Mouse (Mus musculus) kidney, postnatal 0 days (tissue): ENCODE results near the gene Alas2. TPM values are rescaled to one million over a fixed set of nuclear protein-coding genes. Genes with fewer than 3 reads are reported as not detected.

Source experiments
- ATAC-seq: fragments of 200-750 bp; cut with Nextera tagmentation; replicated peaks from 2 replicates; pipeline ENCODE4 v1.8.0; 2017; ENCODE audit warnings: low read depth, moderate number of reproducible peaks, moderate TSS enrichment, moderate library complexity; ENCODE audit not compliant: low FRiP score
- DNase-seq: peaks from one replicate; pipeline ENCODE4 v3.0.0-alpha.2; 2016; ENCODE audit warnings: low spot score
- H3K27ac ChIP-seq: fragments of 300-500 bp; sonication (generic); 2 replicates; pipeline ENCODE4 v1.5.1; 2014; ENCODE audit warnings: mild to moderate bottlenecking
- H3K27me3 ChIP-seq: fragments of 300-500 bp; sonication (generic); 2 replicates; pipeline ENCODE4 v1.6.1; 2014; ENCODE audit warnings: low read length, mixed read lengths; ENCODE audit not compliant: insufficient read depth
- H3K36me3 ChIP-seq: fragments of 300-500 bp; sonication (generic); 2 replicates; pipeline ENCODE4 v1.6.1; 2014; ENCODE audit warnings: low read length, mixed read lengths; ENCODE audit not compliant: insufficient read depth
- H3K4me1 ChIP-seq: fragments of 300-500 bp; sonication (generic); replicated peaks from 2 replicates; pipeline ENCODE4 v1.6.1; 2014; ENCODE audit warnings: antibody characterized with exemption, low read length, mixed read lengths; ENCODE audit not compliant: insufficient read depth
- H3K4me2 ChIP-seq: fragments of 300-500 bp; sonication (generic); 2 replicates; pipeline ENCODE4 v1.6.1; 2014; ENCODE audit warnings: mild to moderate bottlenecking, low read length, moderate library complexity, mixed read lengths
- H3K4me3 ChIP-seq: fragments of 300-500 bp; sonication (generic); replicated peaks from 2 replicates; pipeline ENCODE4 v1.5.1; 2014; ENCODE audit warnings: low read depth, low read length
- H3K9ac ChIP-seq: fragments of 300-500 bp; sonication (generic); 2 replicates; pipeline ENCODE4 v1.6.1; 2014; ENCODE audit warnings: low read depth, low read length
- H3K9me3 ChIP-seq: fragments of 300-500 bp; sonication (generic); replicated peaks from 2 replicates; pipeline ENCODE4 v1.6.1; 2016; ENCODE audit warnings: low read length, inconsistent platforms, mixed read lengths
- CTCF ChIP-seq: IDR thresholded peaks from 2 replicates; pipeline ENCODE4 v1.5.1; 2016; ENCODE audit warnings: antibody characterized with exemption, low read depth, mild to moderate bottlenecking, moderate library complexity
- WGBS: fragments of 180-500 bp; shearing (Covaris S2); extraction: QIAGEN DNeasy Blood & Tissue Kit; methylation state at CpG from one replicate; pipeline ENCODE4 v1.1.7; 2014; 5-methylcytosine and 5-hydroxymethylcytosine counted together
- polyA plus RNA-seq: library from polyadenylated mRNA; unstranded; fragments of >200 nt; fragmentation: Nextera tagmentation; extraction: Ambion mirVana; gene quantifications from 2 replicates; pipeline ENCODE4 v1.2.1, GENCODE M21; 2015

The Alas2 gene
- 12.6 and 12.7 TPM in 2 replicates for polyA plus RNA-seq

GRCm38 (mm10) chrX:150547239-150547638 is at the start of gene Alas2:
Alas2 (plus strand) TSS chrX:150547375.
- Histone ChIP-seq H3K9me3 (no peaks in the 10 kb centered on the region), H3K36me3 (no peaks in the 10 kb centered on the region), H3K9ac (no peak within 1 kb of the TSS), H3K4me2 (no peak within 1 kb of the TSS), H3K4me3 (no peak within 1 kb of the TSS), H3K27ac (no peak within 1 kb of the TSS), H3K4me1 (no peaks in the 10 kb centered on the region), H3K27me3 (no peaks in the 10 kb centered on the region)
- no peak for DNase-seq
- WGBS: 51% methylated on average over 5 of the region's 5 CpGs
- ATAC-seq: no peak
- TF ChIP-seq CTCF: no peak

GRCm38 (mm10) chrX:150508696-150509095 is 38.5 kb upstream of the Alas2 start:
- no peak for ATAC-seq
- H3K4me2 ChIP-seq: no peak overlapping the region
- 80% methylated on average over 6 of the region's 6 CpGs for WGBS
- no peaks in the 10 kb centered on the region for H3K27me3 ChIP-seq
- no peak overlapping the region for H3K27ac ChIP-seq
- no peak for DNase-seq
- no peak overlapping the region for H3K4me3 ChIP-seq
- no peaks in the 10 kb centered on the region for H3K4me1 ChIP-seq
- TF ChIP-seq CTCF: no peak
- no peak overlapping the region for H3K9ac ChIP-seq
- H3K9me3 ChIP-seq: no peaks in the 10 kb centered on the region
- H3K36me3 ChIP-seq: no peaks in the 10 kb centered on the region

GRCm38 (mm10) chrX:150510631-150511030 is 36.5 kb upstream of the Alas2 start:
- Histone ChIP-seq H3K36me3 (no peaks in the 10 kb centered on the region), H3K4me3 (no peak overlapping the region), H3K4me1 (no peaks in the 10 kb centered on the region), H3K27me3 (no peaks in the 10 kb centered on the region), H3K9ac (no peak overlapping the region), H3K9me3 (no peaks in the 10 kb centered on the region), H3K4me2 (no peak overlapping the region), H3K27ac (no peak overlapping the region)
- WGBS: 54% methylated on average over 4 of the region's 4 CpGs
- TF ChIP-seq CTCF: peak; percentile 77
- ATAC-seq (no peak), DNase-seq (peak; percentile 72)

- H3K9me3 ChIP-seq: no peaks in the 10 kb centered on the region
- H3K4me2 ChIP-seq: no peak overlapping the region
- H3K27me3 ChIP-seq: no peaks in the 10 kb centered on the region
- H3K4me1 ChIP-seq: no peaks in the 10 kb centered on the region
- TF ChIP-seq CTCF: no peak
- no peak overlapping the region for H3K4me3 ChIP-seq
- H3K36me3 ChIP-seq: no peaks in the 10 kb centered on the region
- no peak overlapping the region for H3K9ac ChIP-seq
- ATAC-seq (no peak), DNase-seq (peak; percentile 28)
- WGBS: 73% methylated on average over 6 of the region's 6 CpGs
- H3K27ac ChIP-seq: peak overlapping the region; percentile 8; the same call in 1 of the 2 replicates
Observed at GRCm38 (mm10) chrX:150511274-150511673, 35.9 kb upstream of the Alas2 start.

GRCm38 (mm10) chrX:150514127-150514526 is 33.0 kb upstream of the Alas2 start:
- TF ChIP-seq CTCF: no peak
- Histone ChIP-seq H3K9ac (no peak overlapping the region), H3K36me3 (no peaks in the 10 kb centered on the region), H3K27ac (no peak overlapping the region), H3K9me3 (no peaks in the 10 kb centered on the region), H3K4me2 (no peak overlapping the region), H3K4me3 (no peak overlapping the region), H3K4me1 (no peaks in the 10 kb centered on the region), H3K27me3 (no peaks in the 10 kb centered on the region)
- ATAC-seq (no peak), DNase-seq (no peak)
- WGBS: 79% methylated on average over 1 of the region's 1 CpGs

GRCm38 (mm10) chrX:150516015-150516414 is 31.2 kb upstream of the Alas2 start:
- Histone ChIP-seq H3K9ac (no peak overlapping the region), H3K4me3 (no peak overlapping the region), H3K9me3 (no peaks in the 10 kb centered on the region), H3K27me3 (no peaks in the 10 kb centered on the region), H3K4me2 (no peak overlapping the region), H3K36me3 (no peaks in the 10 kb centered on the region), H3K27ac (no peak overlapping the region), H3K4me1 (no peaks in the 10 kb centered on the region)
- no peak for TF ChIP-seq CTCF
- no peak for DNase-seq
- no peak for ATAC-seq

GRCm38 (mm10) chrX:150516477-150516876 is 30.7 kb upstream of the Alas2 start:
- H3K4me2 ChIP-seq: no peak overlapping the region
- H3K27ac ChIP-seq: no peak overlapping the region
- H3K9ac ChIP-seq: no peak overlapping the region
- no peak overlapping the region for H3K4me3 ChIP-seq
- H3K36me3 ChIP-seq: no peaks in the 10 kb centered on the region
- TF ChIP-seq CTCF: no peak
- DNase-seq (no peak), ATAC-seq (no peak)
- no peaks in the 10 kb centered on the region for H3K27me3 ChIP-seq
- H3K9me3 ChIP-seq: no peaks in the 10 kb centered on the region
- no peaks in the 10 kb centered on the region for H3K4me1 ChIP-seq
- WGBS: 87% methylated on average over 1 of the region's 1 CpGs
